Mouse (Mus musculus) spleen, postnatal 4 days (tissue): ENCODE data around the gene Hist1h4i.

Experiments
- DNase-seq, 2 experiments: peaks; one replicate each; pipeline ENCODE4 v3.0.0; 2022; ENCODE audit warnings: low spot score in 2 of 2

The Hist1h4i gene

DNA sequence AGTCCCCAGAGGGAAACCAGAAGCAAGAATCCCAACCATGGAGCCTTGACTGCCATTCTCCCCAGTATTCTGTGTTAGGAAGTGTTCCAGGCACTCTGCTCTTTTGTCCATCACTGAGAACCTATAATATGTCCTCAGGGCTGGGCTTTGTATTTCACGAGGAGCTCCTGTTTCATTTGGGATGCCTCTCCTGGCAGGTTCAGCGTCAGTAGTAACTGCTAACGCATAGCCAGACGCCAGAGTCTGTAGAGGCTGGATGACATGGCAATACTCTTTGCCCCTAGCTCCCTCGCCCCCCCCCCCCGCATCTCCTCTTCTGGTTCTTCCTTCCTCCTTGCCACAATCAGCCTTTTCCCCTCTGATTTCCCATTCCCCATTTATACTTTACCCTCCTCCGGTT, 31.5 kb downstream of the Hist1h4i start, which contains the start of gene Prss16:
Prss16 (minus strand) TSS at position 101 of the 400 bp plus-strand sequence.
- DNase-seq, result no peak

DNA sequence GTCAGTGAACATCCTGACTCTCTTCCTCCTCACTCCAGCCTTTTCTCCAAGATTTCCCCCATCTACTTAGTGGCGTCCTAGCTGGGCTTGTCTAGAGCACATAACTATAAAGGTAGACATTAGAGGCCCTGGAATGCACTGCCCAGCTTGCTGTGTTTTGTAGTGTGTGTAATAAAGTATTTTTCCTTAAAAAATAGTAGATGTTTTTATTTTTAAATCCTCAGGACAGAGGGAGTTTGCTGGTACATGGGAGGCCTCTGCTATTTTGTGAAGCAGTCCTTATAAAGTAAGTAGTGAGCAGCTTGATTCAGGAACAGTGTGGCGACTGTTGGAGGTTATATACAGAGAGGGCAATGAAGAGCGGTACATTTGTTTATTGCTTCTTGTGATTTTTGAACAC, 32.5 kb downstream of the Hist1h4i start:
- no peak for DNase-seq

- DNase-seq, result no peak
These were observed 33.3 kb downstream of the Hist1h4i start for GRCm38 (mm10) chr13:22007872-22008271.

DNA sequence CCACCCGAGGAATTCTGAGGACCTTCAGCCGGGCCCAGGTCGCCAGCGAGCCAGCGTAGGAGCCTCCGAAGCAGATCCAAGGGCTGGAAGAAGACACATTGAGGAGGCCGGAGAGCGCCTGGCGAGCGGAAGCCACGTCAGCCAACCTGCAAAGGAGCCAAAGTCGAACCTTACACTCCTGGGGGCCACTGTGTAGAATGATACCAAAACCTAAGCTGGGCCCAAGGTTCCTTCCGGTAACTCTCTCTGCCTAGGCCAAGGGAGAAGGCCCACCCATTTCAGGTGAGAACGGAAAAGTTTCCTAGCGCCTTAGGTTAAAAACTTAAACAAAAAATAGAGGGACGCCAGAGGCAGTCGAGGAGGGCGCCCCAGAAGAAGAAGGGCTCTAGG, 34.0 kb downstream of the Hist1h4i start:
- DNase-seq, result no peak

DNA sequence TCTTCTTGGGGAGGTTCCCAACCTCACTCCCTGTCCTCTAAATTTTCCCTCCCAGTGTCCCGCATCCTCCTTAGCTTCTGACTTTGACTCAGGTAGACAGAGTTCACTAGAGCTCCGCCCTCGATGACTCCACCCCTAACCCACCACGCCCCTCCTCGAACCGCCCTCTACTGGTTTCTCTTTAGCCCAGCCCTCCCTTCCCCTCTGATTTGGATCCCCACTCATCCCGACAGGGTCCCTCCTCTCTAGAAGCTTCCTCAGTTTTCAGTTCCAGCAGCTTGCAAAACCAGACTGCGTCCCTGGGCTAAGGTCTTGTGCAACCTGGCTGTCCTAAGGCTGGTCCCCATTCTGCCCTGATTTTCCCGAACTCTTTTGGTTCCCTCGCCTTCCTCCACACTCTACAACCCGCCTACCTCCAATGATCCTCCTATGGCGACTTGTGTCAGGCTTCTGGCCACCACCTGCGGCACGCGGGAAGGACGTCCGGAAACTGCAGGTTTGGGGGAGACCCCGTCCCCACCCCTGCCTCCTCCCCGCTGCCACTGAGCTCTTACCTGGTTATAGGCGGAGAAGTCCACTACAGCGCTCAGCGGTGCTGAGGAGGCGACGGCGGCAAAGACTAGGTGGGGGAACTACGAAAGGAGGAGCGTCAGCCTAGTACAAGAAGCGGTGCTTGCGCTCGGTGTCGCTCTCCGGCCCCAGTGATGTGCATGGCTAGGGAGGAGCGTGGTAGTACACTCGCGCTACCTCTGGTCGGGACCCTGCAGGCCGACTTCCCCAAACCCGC, 34.6 kb downstream of the Hist1h4i start:
- DNase-seq, result peak; percentile 59 to 79

GRCm38 (mm10) chr13:22005605-22006333, 35.4 kb downstream of the Hist1h4i start:
- DNase-seq, result peak; percentile 33 to 71

- no peak for DNase-seq
These were observed 39.3 kb downstream of the Hist1h4i start for GRCm38 (mm10) chr13:22001823-22002222.

- no peak for DNase-seq
These were observed 39.8 kb downstream of the Hist1h4i start for GRCm38 (mm10) chr13:22001346-22001745.

DNA sequence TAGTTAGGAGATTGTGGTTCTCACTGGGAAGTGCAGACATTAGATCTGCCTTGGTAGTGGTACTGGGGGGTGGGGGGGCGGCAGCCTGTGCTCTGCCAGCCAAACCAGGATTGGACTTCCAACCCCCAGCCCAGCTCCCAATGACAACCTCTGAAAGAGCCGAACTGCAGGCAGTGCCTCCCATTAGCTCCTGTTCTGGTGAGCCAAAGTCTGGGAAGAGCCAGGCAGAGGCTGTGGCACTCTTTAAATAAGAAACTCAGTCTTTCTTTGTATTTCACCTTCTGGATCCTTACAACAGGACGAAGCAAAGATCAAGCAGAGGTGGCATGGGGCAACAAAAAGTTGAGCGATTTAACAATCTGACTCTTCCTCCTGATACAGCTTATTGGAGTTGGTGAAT, 42.0 kb downstream of the Hist1h4i start:
- no peak for DNase-seq

DNA sequence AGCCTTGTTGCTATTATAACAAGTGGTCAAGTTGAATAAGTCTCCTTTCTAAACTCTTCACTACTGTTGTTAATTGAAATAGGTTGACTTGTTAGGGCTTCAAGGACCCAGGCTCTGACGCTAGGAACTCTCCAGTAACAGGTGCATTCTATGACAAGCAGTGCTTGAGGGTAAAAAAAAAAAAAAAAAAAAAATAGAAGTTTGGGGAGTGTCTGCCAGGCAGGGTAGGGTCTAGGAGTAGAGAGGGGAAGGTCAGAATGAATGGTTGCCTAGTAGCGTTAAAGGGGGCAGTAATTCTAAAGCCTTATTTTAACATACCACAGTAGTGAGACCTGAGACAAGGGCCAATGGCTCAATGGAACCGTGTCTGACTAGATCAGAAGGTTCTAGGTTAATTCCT, 42.8 kb downstream of the Hist1h4i start:
- DNase-seq, result no peak

DNA sequence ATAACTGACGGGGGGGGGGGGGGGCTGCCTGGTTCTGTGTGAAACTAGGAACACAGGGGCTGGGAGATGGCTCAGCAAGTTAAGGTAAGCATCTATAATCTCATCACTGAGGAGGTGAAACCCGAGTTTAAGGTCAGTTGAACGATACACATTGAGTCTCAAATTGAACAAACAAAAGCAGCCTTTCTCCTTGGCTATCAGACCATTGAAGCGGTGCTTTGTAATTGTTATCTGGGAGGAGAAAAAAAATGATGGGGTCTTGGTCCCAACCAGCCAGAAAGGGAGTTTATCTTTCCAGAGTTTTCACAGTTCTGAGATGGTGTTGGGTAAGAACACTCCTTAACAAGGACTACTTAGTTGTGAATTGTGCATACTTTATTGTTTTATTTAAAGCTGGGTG, 43.3 kb downstream of the Hist1h4i start:
- DNase-seq, result no peak

DNA sequence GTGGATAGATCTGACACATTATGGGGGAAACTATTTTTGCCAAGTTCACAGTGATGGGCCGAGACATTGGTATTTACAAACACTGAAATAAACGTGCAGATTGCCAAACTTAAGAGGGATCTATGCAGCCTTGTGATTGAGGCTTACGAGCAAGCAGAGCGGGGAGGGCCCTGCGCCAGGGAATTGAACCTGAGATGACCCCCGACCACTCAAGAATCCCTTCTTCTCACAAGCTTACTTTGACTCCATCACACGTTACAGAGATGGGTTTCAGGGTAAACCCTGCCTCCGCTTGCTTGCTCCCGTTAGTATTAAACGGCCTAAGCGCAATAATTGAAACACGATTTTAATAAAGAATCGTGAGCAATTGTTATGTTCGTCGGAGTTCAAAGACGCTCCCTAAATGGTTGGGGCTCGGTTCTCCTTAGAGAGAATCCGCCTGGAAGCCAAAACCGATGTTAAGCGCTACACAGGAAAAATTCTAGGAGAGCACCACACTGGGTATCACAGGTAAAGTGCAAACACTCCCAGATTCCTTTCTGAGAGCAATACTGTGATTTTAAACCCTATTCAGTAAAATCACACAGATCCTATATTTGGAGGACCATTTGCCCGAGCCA, 43.9 kb downstream of the Hist1h4i start:
- no peak for DNase-seq

DNA sequence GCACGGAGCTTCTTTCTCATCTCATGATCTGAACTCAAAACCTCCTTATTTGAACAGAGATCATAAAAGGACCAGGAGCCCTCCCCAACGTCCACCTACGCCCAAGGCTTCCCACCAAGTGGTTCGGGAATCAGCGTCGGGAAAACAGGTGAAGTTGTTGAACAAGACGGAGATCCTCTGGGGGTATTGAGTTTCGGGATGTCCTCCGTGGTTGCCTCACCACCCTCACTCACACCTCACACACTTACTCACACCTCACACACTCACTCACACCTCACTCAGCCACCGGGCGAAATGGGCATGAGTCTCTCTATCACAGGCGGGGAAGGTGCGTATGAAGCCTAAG, 44.3 kb downstream of the Hist1h4i start:
- no peak for DNase-seq

GRCm38 (mm10) chr13:21996101-21996839, 44.9 kb downstream of the Hist1h4i start:
- DNase-seq, result no peak

- DNase-seq, result peak in 1 of 2 experiments; percentile 37
These were observed 45.7 kb downstream of the Hist1h4i start for GRCm38 (mm10) chr13:21995331-21995914.

DNA sequence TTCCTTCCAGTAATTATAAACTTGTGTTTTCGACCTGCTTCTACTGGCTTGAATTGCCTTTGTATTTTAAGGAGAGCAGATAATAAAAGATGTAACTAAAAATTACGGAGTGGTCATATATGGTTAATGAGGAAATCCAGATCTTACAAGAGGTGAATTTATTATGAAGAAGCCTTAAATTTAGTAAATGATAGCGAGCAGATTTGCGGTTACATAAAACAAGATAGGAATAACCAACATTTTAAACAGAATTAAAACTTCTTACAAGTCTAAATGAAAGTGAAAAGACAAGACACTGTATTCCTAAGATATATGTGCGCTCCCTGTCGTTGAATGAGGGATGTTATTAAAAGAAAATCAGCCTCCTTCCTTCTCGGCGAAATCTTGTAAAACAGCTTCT, 46.3 kb downstream of the Hist1h4i start:
- DNase-seq, result no peak

GRCm38 (mm10) chr13:21993957-21994738, 47.0 kb downstream of the Hist1h4i start:
- peak in 1 of 2 experiments; percentile 44 for DNase-seq

GRCm38 (mm10) chr13:21992550-21992949, 48.6 kb downstream of the Hist1h4i start:
- DNase-seq, result no peak
